Mouse (Mus musculus): ENCODE measurements around the gene Crmp1. TPM values are rescaled to one million over a fixed set of nuclear protein-coding genes. Genes with fewer than 3 reads are reported as not detected.

Crmp1 gene
- polyA plus RNA-seq, 1 experiment from 2014 or later: 714 TPM

DNA sequence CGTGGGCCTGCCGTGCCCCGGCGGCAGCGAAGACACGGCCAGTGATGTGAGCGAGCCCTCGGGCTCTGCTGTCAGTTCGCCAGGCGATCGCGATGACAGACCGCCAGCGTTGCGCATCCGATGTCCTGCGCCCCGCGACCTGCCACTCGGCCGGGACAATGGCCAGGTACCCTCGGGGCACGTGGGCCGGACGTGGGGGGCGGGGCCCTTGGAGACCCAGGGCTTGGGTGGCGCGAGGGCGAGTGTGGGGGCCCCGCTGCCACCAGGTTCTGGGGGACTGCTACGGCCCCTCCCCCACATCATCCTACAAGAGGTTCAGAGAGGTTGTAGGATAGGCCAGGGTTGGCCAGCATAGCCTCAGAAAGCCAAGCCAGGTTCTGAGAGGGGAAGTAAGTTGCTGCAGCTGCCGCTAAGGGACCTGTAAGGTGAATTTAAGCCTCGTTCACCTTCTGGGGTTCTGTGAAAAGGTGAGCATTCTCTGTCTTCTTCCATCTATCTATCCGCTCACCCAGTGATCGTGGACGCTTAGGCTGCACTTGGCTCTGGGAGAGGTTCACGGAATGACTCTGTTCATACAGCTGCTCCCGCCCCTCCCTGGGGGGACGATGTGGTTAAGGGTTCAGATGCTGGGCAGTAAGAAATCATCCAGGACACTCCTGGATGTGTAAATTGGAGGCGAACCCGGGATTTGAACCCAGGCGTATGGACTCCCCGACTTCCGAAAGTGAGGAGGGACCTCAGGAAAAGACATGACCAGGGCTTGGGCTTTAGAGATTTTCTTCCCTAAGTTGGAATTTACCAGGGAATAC lies 824 bp downstream of the Crmp1 start:
- Histone ChIP-seq H3K4me3 (peak overlapping the region; percentile 76), H3K9me3 (no peaks in the 10 kb centered on the region), H3K36me3 (no peaks in the 10 kb centered on the region), H3K4me2 (replicated peaks) (peak overlapping the region; percentile 78), H3K9ac (peak overlapping the region; percentile 87), H3K27ac (peak overlapping the region; percentile 68; the same call in 1 of the 2 replicates), H3K27me3 (replicated peaks) (peaks cover 27% of the 10 kb centered on the region), H3K4me1 (peaks cover 62% of the 10 kb centered on the region)
- 9% methylated on average over 44 of the region's 44 CpGs for WGBS
- no peak for ATAC-seq (ENCODE audit: low FRiP score, low read depth)

DNA sequence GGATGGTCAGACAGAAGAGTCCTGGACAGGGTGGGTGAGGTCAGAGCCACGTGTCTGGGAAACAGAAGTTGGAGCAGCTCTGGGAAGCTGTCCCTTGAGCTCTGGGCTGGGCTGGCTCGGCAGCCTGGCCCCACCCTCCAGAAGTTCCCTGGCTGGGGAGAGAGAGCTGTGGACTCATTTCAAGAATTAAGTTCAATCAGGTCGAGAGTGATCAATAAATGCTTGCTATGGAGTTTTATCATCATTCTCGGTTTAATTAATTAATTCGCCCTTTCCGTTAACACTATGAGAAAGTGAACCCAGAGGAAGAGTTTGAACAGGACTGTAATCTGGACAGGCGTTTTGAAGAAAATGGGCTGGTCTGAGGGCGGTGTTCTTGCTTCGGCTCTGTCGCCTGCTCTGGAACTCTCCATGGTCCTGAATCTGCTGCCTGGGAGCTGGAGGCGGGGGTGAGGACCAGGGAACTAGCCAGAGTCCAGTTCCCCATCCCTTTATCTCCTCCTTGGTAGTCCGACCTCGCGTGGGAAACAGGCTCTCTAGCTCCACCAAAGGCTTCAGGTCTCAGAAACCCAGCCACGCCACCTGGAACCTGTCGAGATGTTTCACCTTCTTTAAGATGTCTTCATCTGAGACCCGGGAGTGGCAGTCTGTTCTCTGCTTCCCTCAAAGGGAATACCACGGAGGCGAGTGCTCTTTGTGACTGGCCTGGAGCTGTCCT lies 1.6 kb downstream of the Crmp1 start:
- H3K36me3 ChIP-seq: no peaks in the 10 kb centered on the region
- peaks cover 27% of the 10 kb centered on the region for H3K27me3 ChIP-seq (replicated peaks)
- 1% methylated on average over 19 of the region's 19 CpGs for WGBS
- ATAC-seq (ENCODE audit: low FRiP score, low read depth): no peak
- peak overlapping the region; percentile 79 for H3K27ac ChIP-seq
- no peaks in the 10 kb centered on the region for H3K9me3 ChIP-seq
- peaks cover 70% of the 10 kb centered on the region for H3K4me1 ChIP-seq
- H3K4me3 ChIP-seq: peak overlapping the region; percentile 76
- H3K4me2 ChIP-seq (replicated peaks): peak overlapping the region; percentile 78
- H3K9ac ChIP-seq: peak overlapping the region; percentile 87

DNA sequence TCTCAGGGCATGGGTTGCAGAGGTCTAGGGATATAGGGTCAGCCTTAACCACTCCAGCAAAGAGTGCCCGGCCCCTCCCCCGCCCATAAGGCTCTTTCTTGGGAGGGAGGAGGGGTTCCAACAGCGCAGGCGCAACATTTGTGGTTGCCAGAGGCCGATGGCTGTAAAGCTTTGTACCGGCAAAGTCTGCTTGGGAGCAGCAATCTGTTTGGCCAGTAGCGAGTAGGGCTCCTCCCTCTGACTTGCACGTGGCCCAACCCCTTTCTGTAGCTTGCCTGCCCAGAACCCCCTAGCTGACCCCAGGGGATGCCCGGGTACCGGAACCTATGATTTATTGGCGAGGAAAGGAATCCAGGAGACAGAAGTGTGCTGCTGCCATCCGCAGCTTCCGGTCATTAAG lies 2.4 kb downstream of the Crmp1 start:
- Histone ChIP-seq H3K27me3 (replicated peaks) (peaks cover 27% of the 10 kb centered on the region), H3K4me3 (peak overlapping the region; percentile 76), H3K4me1 (peaks cover 78% of the 10 kb centered on the region), H3K27ac (peak overlapping the region; percentile 79; the same call in 1 of the 2 replicates), H3K9me3 (no peaks in the 10 kb centered on the region), H3K36me3 (no peaks in the 10 kb centered on the region), H3K9ac (peak overlapping the region; percentile 87), H3K4me2 (replicated peaks) (peak overlapping the region; percentile 78)
- WGBS: 1% methylated on average over 13 of the region's 13 CpGs
- peak; percentile 35 for ATAC-seq (ENCODE audit: low FRiP score, low read depth)

DNA sequence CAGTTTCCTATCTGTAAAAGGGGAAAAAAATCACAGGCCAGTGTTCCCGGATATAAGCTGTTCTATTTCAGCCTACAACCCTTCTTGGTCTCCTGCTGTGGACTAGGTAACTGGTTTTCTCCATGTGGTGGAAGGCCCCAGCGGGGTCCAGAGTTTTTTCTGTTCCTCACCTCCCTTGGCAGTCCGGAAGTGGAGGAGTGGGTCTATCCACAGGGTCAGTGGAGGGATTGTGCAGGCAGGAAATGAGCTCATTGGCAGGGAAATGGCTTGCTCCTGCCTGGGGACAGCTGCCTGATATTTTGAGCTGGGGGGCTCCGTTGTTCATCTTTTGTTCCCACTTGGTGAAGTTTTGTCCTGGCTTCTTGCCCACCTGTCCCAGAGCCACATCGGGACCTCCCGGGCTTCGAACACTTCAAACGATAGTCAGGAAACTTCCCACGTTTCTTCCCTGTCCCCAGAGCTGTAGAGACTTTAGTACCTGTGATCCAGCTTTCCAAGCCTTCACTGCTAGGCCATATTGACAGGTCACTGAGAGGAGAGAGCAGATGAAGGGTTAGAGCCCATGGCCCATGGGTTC lies 3.0 kb downstream of the Crmp1 start:
- H3K4me1 ChIP-seq: peaks cover 78% of the 10 kb centered on the region
- no peaks in the 10 kb centered on the region for H3K9me3 ChIP-seq
- peak overlapping the region; percentile 90 for H3K27ac ChIP-seq
- H3K4me3 ChIP-seq: peak overlapping the region; percentile 76
- H3K36me3 ChIP-seq: no peaks in the 10 kb centered on the region
- peak overlapping the region; percentile 78 for H3K4me2 ChIP-seq (replicated peaks)
- ATAC-seq (ENCODE audit: low FRiP score, low read depth): no peak
- WGBS: 36% methylated on average over 9 of the region's 9 CpGs
- peaks cover 27% of the 10 kb centered on the region for H3K27me3 ChIP-seq (replicated peaks)
- peak overlapping the region; percentile 87 for H3K9ac ChIP-seq

DNA sequence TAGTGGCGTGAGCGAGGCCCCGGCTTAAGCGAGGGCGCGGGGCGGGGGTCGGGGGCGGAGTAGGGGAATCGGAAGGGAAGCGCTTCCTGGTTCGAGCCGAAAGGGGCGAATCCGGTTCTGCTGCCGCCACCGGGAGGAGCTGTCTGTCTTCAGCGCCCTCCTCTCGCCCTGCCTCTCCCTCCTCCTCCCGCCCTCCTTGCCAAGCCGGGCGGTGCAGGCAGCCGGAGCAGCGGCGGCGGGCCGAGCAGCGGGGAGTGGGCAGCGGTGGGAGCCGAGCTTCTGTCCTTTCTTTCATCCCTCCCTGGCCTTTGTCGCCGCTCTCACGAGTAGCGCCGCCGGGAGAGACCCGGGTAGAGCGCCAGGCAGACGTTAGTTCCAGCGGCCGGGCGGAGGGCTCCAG lies 3.9 kb downstream of the Crmp1 start:
- Histone ChIP-seq H3K4me3 (peak overlapping the region; percentile 76), H3K9me3 (no peaks in the 10 kb centered on the region), H3K9ac (peak overlapping the region; percentile 87), H3K36me3 (no peaks in the 10 kb centered on the region), H3K4me1 (peaks cover 76% of the 10 kb centered on the region), H3K27ac (peak overlapping the region; percentile 90), H3K4me2 (replicated peaks) (peak overlapping the region; percentile 78), H3K27me3 (replicated peaks) (peaks cover 20% of the 10 kb centered on the region)
- peak; percentile 51 for ATAC-seq (ENCODE audit: low FRiP score, low read depth)
- 0% methylated on average over 41 of the region's 42 CpGs for WGBS

- H3K4me1 ChIP-seq: peaks cover 76% of the 10 kb centered on the region
- 1% methylated on average over 37 of the region's 37 CpGs for WGBS
Measured at GRCm38 (mm10) chr5:37246138-37246910, 4.6 kb downstream of the Crmp1 start.

DNA sequence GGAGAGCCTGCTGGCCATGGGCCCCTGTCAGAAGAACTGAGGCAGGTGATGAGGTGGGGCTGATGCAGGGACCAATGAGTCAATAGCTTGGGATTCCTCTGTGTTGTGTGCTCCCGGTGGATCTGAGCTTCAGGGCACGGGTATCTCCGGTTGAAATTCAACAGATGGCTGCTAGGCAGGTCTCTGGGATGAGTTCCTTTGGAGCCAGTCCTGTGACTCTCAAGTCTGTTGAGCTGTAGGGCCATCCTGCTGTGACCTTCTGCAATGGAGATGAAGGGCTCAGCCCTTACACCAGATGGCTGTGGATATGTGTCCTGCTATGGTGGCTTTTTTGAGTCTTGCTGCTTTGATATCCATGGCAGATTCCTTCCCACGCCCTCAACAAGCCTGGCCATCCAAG lies 5.7 kb downstream of the Crmp1 start:
- Histone ChIP-seq H3K9me3 (no peaks in the 10 kb centered on the region), H3K36me3 (0 out of 2 replicates have a peak, but pooled peaks cover 2% of the 10 kb centered on the region), H3K4me1 (peaks cover 69% of the 10 kb centered on the region), H3K4me3 (peak overlapping the region; percentile 76), H3K9ac (peak overlapping the region; percentile 87), H3K27ac (peak overlapping the region; percentile 90), H3K27me3 (replicated peaks) (peaks cover 8% of the 10 kb centered on the region), H3K4me2 (replicated peaks) (peak overlapping the region; percentile 78)
- ATAC-seq (ENCODE audit: low FRiP score, low read depth): no peak
- 51% methylated on average over 4 of the region's 4 CpGs for WGBS

More at GRCm38 (mm10) chr5:37246138-37246910, 4.6 kb downstream of the Crmp1 start:
- Histone ChIP-seq H3K36me3 (no peaks in the 10 kb centered on the region), H3K9ac (peak overlapping the region; percentile 87), H3K4me3 (peak overlapping the region; percentile 76), H3K4me2 (replicated peaks) (peak overlapping the region; percentile 78), H3K9me3 (no peaks in the 10 kb centered on the region), H3K27me3 (replicated peaks) (peaks cover 20% of the 10 kb centered on the region), H3K27ac (peak overlapping the region; percentile 90)
- ATAC-seq (ENCODE audit: low FRiP score, low read depth): peak; percentile 58

DNA sequence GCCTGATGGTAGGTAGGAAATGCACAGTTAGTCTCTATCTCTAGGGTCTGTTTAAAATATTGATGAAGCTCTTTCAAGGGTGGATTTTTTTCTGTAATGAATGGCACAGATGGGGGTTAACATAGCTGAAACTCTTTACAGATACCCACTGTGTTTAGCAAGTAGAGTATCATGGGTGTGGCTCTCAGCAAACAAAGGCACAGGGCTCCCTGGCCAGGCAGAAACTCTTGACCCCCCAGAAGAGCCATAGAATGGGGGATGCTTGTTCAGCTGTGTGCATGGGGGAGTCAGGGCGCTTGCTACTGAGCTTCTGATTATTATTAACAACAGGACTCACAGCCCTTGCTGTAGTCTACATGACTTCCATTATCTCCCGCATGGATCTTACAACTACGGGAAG lies 7.1 kb downstream of the Crmp1 start:
- no peaks in the 10 kb centered on the region for H3K9me3 ChIP-seq
- no peak overlapping the region for H3K27ac ChIP-seq
- H3K9ac ChIP-seq: no peak overlapping the region
- peaks cover 61% of the 10 kb centered on the region for H3K4me1 ChIP-seq
- peak overlapping the region; percentile 78 for H3K4me2 ChIP-seq (replicated peaks)
- H3K4me3 ChIP-seq: peak overlapping the region; percentile 11; the same call in 1 of the 2 replicates
- H3K36me3 ChIP-seq: peaks cover 5% of the 10 kb centered on the region; the same call in 1 of the 2 replicates
- ATAC-seq (ENCODE audit: low FRiP score, low read depth): no peak
- 78% methylated on average over 3 of the region's 3 CpGs for WGBS
- peaks cover 4% of the 10 kb centered on the region; the same call in 1 of the 2 replicates for H3K27me3 ChIP-seq (replicated peaks)

- no peak for ATAC-seq (ENCODE audit: low FRiP score, low read depth)
- Histone ChIP-seq H3K27ac (no peak overlapping the region), H3K4me2 (replicated peaks) (0 out of 2 replicates have a peak overlapping the region, but pooled peaks have one; percentile 2), H3K27me3 (replicated peaks) (no peaks in the 10 kb centered on the region), H3K36me3 (peaks cover 6% of the 10 kb centered on the region; the same call in 1 of the 2 replicates), H3K9me3 (no peaks in the 10 kb centered on the region), H3K9ac (no peak overlapping the region), H3K4me3 (no peak overlapping the region), H3K4me1 (peaks cover 52% of the 10 kb centered on the region)
- 76% methylated on average over 3 of the region's 3 CpGs for WGBS
Measured at GRCm38 (mm10) chr5:37251596-37251995, 9.9 kb downstream of the Crmp1 start.

DNA sequence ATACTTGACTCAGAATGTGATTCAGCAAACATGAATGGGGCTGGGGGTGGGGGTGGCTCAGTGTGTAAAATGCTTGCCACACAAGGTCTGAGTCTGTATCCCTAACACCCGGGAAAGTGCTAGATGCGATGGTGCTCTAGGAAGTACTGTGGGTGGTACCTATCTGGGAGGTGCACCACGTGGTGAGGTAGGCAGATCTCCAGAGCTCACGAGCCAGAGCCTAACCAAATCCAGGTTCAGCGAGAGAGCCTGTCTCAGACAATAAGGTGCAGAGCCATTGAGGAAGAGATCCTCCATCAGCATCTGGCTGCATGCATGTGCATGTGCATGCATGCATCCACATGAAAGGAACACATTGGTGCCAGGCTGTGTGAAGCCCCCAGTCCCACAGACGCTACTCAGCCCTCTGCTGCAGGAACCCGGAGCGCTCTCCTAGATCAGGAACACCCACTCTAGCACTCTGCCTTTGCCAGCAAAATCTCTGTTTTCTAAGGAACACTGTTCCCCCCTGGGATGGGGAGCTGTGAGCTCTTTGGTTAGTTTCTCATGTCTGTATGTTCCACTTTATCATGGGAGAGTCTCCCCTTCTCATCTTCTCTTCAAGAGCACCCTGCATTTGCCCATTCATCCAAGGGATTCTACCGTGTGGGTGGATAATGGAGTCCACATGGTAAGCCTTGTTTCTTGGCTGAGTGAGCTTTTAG lies 10.5 kb downstream of the Crmp1 start:
- ATAC-seq (ENCODE audit: low FRiP score, low read depth): no peak
- peaks cover 6% of the 10 kb centered on the region; the same call in 1 of the 2 replicates for H3K36me3 ChIP-seq
- WGBS: 89% methylated on average over 9 of the region's 9 CpGs
- no peak overlapping the region for H3K4me2 ChIP-seq (replicated peaks)
- H3K9ac ChIP-seq: no peak overlapping the region
- H3K4me1 ChIP-seq: peaks cover 51% of the 10 kb centered on the region
- no peaks in the 10 kb centered on the region for H3K9me3 ChIP-seq
- H3K4me3 ChIP-seq: no peak overlapping the region
- H3K27me3 ChIP-seq (replicated peaks): no peaks in the 10 kb centered on the region
- no peak overlapping the region for H3K27ac ChIP-seq

GRCm38 (mm10) chr5:37254523-37254922 lies 12.8 kb downstream of the Crmp1 start:
- H3K4me2 ChIP-seq (replicated peaks): no peak overlapping the region
- WGBS: 84% methylated on average over 4 of the region's 4 CpGs
- peaks cover 6% of the 10 kb centered on the region; the same call in 1 of the 2 replicates for H3K36me3 ChIP-seq
- H3K27ac ChIP-seq: no peak overlapping the region
- ATAC-seq (ENCODE audit: low FRiP score, low read depth): no peak
- H3K4me1 ChIP-seq: peaks cover 43% of the 10 kb centered on the region
- no peaks in the 10 kb centered on the region for H3K27me3 ChIP-seq (replicated peaks)
- H3K9ac ChIP-seq: no peak overlapping the region
- no peak overlapping the region for H3K4me3 ChIP-seq
- no peaks in the 10 kb centered on the region for H3K9me3 ChIP-seq
